Mouse (Mus musculus) midbrain, embryonic 14.5 days (tissue): ENCODE data around the gene Camk2n1. TPM values are rescaled to one million over a fixed set of nuclear protein-coding genes. Genes with fewer than 3 reads are reported as not detected.

Source experiments
- ATAC-seq: fragments of 200-750 bp; cut with Nextera tagmentation; 2 replicates; pipeline ENCODE4 v1.8.0; 2017; ENCODE audit warnings: moderate number of reproducible peaks, moderate library complexity; ENCODE audit not compliant: low FRiP score, low TSS enrichment
- DNase-seq: peaks from one replicate; pipeline ENCODE4 v3.0.0-alpha.2; 2015
- H3K27ac ChIP-seq: fragments of 300-500 bp; sonication (generic); replicated peaks from 2 replicates; pipeline ENCODE4 v1.5.1; 2014; ENCODE audit warnings: mild to moderate bottlenecking, low read depth, low read length, moderate library complexity
- H3K27me3 ChIP-seq: fragments of 300-500 bp; sonication (generic); 2 replicates; pipeline ENCODE4 v1.6.1; 2014; ENCODE audit warnings: low read length, control low read depth, mixed read lengths; ENCODE audit not compliant: control insufficient read depth, insufficient read depth
- H3K36me3 ChIP-seq: fragments of 300-500 bp; sonication (generic); 2 replicates; pipeline ENCODE4 v1.6.1; 2014; ENCODE audit warnings: low read length, control low read depth; ENCODE audit not compliant: control insufficient read depth, insufficient read depth
- H3K4me1 ChIP-seq: fragments of 300-500 bp; sonication (generic); 2 replicates; pipeline ENCODE4 v1.6.1; 2014; ENCODE audit warnings: mild to moderate bottlenecking, antibody characterized with exemption, low read length, control low read depth; ENCODE audit not compliant: control insufficient read depth, insufficient read depth
- H3K4me2 ChIP-seq: fragments of 300-500 bp; sonication (generic); 2 replicates; pipeline ENCODE4 v1.6.1; 2014; ENCODE audit warnings: mild to moderate bottlenecking, low read length, moderate library complexity
- H3K4me3 ChIP-seq: fragments of 300-500 bp; sonication (generic); replicated peaks from 2 replicates; pipeline ENCODE4 v1.5.1; 2014; ENCODE audit warnings: low read depth, low read length
- H3K9ac ChIP-seq: fragments of 300-500 bp; sonication (generic); replicated peaks from 2 replicates; pipeline ENCODE4 v1.6.1; 2014; ENCODE audit warnings: mild to moderate bottlenecking, low read length, moderate library complexity
- H3K9me3 ChIP-seq: fragments of 300-500 bp; sonication (generic); 2 replicates; pipeline ENCODE4 v1.6.1; 2016; ENCODE audit warnings: low read length, control low read depth, mixed read lengths; ENCODE audit not compliant: control insufficient read depth
- WGBS: fragments of 180-500 bp; shearing (Covaris S2); extraction: QIAGEN DNeasy Blood & Tissue Kit; methylation state at CpG from one replicate; pipeline ENCODE4 v1.1.7; 2014; 5-methylcytosine and 5-hydroxymethylcytosine counted together
- polyA plus RNA-seq: library from polyadenylated mRNA; unstranded; fragments of >200 nt; fragmentation: Nextera tagmentation; extraction: Ambion mirVana; gene quantifications from 2 replicates; pipeline ENCODE4 v1.2.1, GENCODE M21; 2014

The Camk2n1 gene
- polyA plus RNA-seq = 15.4 and 20.5 TPM in 2 replicates

DNA sequence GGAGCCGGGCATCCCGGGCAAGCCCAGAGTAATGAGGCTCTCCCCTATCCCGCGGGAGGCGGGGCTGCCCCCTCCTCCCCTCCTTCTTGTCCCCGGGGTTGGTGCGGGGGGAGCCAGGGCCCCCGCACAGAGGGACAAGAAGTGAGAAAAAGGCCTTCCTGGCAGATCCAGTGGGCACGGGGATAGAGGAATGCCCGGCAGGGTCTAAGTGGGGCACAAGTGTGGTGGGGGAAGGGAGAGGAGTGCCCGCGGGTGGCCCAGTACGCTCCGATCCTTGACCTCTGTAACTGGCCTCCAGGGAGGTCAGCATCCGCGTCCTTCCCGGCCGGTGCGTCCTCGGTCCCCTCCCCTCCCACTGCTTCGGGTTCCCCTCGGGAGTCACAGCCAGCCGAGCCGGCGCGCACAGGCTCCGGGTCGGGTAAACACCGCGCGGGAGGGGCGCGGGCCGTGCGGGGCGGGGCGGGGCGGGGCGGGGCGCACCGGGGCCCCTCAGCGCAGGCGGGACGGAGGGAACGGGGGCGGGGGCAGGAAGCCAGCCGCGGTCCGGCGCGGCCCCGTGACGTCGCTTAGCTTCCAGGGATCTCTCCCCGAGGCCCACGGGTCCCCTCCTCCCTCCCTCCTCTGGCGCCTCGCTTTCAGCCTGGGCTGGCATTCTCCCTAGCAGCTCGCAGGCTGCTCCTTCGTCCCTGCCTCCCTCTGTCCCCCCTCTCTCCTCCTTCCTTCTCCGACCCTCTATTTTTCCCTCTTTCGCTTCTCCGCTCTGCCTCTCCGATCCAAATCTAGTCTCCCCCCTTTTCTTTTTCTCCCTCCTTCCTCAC, at the start of gene Camk2n1:
Camk2n1 (plus strand) TSS at position 562 of the 818 bp plus-strand sequence.
- ATAC-seq (peak; percentile 76), DNase-seq (peak; percentile 89)
- Histone ChIP-seq H3K9me3 (no peaks in the 10 kb centered on the region), H3K36me3 (no peaks in the 10 kb centered on the region), H3K4me2 (peak within 1 kb of the TSS; percentile 81), H3K27ac (peak within 1 kb of the TSS; percentile 95), H3K4me1 (peaks cover 28% of the 10 kb centered on the region), H3K4me3 (peak within 1 kb of the TSS; percentile 93), H3K9ac (peak within 1 kb of the TSS; percentile 93), H3K27me3 (no peaks in the 10 kb centered on the region)
- WGBS = under 1% methylated on average over 59 of the region's 64 CpGs

DNA sequence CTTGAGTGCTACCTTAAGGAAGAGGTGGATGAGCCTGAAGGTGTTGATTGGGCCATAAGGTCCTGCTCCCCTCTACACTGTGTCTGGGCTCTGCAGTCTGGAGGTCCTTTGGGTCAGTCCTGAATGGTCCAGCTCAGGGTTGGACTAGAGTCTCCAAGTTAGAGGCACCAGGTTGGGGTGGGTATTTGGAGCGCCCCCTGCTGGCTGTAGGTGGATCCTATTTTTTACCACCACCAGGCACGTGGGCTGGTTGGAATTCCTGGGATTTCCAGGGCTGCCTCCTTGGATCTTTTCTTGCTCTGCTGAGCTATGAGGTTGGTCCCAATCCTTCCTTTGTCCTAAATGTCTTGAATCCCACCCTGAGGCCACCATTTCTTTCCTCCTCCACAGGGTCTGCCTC, 49.3 kb upstream of the Camk2n1 start:
- DNase-seq (no peak), ATAC-seq (no peak)
- Histone ChIP-seq H3K27ac (no peak overlapping the region), H3K9ac (no peak overlapping the region), H3K36me3 (no peaks in the 10 kb centered on the region), H3K4me3 (no peak overlapping the region), H3K4me1 (no peaks in the 10 kb centered on the region), H3K4me2 (no peak overlapping the region), H3K27me3 (no peaks in the 10 kb centered on the region), H3K9me3 (no peaks in the 10 kb centered on the region)
- WGBS = 0% methylated on average over 2 of the region's 2 CpGs

DNA sequence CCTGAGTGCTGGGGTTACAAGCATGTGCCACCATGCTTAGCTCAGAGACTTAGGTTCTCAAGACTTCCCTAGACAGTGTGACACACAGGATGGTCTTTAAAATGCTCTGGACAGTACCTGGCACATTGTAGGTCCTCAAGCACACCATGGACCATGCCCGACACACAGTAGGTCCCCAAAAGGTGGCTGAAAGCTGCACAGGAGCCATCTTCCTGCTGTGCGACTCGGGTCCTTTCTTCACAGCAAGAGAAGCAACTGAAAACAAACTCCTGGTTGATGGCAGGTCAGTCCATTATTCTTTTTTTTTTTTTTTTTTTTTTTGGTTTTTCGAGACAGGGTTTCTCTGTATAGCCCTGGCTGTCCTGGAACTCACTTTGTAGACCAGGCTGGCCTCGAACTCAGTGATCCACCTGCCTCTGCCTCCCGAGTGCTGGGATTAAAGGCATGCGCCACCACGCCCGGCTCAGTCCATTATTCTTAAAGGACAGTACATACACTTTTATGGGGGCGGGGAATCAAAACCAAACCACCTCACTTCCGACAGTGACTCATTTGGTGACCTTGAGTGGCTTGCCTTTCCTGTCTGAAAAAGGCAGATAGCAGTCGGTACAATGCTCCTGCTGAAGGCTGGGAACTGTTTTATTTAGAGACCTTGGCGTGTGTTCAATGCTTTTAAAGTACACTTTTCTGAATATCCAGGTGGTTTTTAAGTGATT, 46.5 kb upstream of the Camk2n1 start:
- Histone ChIP-seq H3K36me3 (no peaks in the 10 kb centered on the region), H3K4me1 (no peaks in the 10 kb centered on the region), H3K4me2 (no peak overlapping the region), H3K9me3 (no peaks in the 10 kb centered on the region), H3K9ac (no peak overlapping the region), H3K27ac (no peak overlapping the region), H3K27me3 (no peaks in the 10 kb centered on the region), H3K4me3 (no peak overlapping the region)
- DNase-seq (no peak), ATAC-seq (no peak)
- 83% methylated on average over 11 of the region's 13 CpGs for WGBS

DNA sequence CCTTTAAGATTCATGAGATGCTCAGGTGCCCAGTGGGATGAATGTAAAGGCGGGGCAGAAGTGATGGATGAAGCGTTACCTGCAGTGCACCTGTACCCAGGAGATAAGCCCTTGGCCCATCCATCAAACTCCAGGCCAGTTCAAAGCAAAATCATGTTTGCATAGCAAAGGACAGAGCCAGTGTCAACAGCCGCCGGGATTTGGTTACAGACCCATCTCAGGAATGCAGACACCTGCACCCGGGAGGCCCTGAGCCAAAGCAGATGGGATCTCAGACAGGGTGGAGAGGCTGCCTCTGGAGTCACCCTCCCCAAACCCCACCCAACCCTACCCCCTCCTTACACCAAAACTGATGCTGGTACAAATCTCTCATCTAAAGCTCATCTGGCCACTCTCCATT, 43.1 kb upstream of the Camk2n1 start:
- Histone ChIP-seq H3K4me3 (no peak overlapping the region), H3K4me2 (no peak overlapping the region), H3K9ac (no peak overlapping the region), H3K36me3 (no peaks in the 10 kb centered on the region), H3K4me1 (no peaks in the 10 kb centered on the region), H3K27ac (no peak overlapping the region), H3K9me3 (no peaks in the 10 kb centered on the region), H3K27me3 (no peaks in the 10 kb centered on the region)
- ATAC-seq (no peak), DNase-seq (no peak)
- WGBS = 18% methylated on average over 5 of the region's 5 CpGs

DNA sequence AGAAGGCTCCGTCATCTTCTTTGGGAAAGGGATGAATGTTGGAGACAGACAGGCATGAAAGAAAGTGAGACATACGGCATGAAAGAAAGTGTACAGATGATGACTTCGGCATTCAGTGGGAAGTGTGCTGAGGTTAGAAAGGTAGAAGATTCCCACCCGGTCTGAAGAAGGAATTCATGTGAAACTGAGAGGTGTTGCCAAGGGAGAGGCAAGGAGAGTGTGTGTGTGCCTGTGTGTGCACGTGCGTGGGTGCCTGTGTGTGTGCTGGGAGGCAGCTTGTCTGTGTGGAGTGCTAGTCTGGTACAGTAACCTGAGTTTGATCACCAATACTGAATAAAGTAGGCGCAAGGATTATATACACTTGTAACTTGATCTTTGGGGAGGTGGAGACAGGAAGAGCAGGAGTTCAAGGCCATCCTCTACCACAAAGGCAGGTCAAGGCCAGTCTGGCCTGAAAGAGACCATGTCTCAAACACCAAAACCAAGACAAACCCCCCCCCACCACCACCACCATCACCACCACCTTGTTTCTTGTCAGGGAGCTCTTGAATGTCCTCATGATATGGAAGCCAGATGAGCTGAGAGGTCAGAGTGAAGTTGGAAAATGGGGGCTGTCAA, 42.5 kb upstream of the Camk2n1 start:
- H3K27me3 ChIP-seq = no peaks in the 10 kb centered on the region
- DNase-seq (no peak), ATAC-seq (no peak)
- H3K9me3 ChIP-seq = no peaks in the 10 kb centered on the region
- H3K36me3 ChIP-seq = no peaks in the 10 kb centered on the region
- no peak overlapping the region for H3K4me2 ChIP-seq
- no peak overlapping the region for H3K4me3 ChIP-seq
- H3K27ac ChIP-seq = no peak overlapping the region
- 54% methylated on average over 7 of the region's 7 CpGs for WGBS
- no peaks in the 10 kb centered on the region for H3K4me1 ChIP-seq
- H3K9ac ChIP-seq = no peak overlapping the region

DNA sequence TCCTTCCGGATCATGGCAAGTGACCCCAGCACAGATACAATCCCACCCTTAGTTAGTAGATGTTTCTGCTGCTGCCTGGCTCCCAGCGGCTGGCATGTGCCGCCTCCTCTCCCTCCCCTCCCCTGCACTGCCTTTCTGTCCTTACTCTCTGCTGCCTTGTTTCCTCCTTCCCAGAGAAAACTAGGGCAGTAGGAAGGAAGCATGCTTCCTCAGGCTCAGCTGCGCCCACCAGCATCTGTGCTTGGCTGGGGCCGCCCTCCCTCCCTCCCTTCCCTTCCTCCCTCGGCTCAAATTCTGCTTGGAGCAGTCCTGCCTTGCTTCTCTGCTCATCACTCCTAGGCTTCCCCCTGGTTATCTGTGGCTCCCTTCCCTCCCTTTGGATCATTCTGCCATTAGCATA, 39.4 kb upstream of the Camk2n1 start:
- Histone ChIP-seq H3K9me3 (no peaks in the 10 kb centered on the region), H3K9ac (0 out of 2 replicates have a peak overlapping the region, but pooled peaks have one; percentile 16), H3K27ac (peak overlapping the region; percentile 64; the same call in 1 of the 2 replicates), H3K4me2 (peak overlapping the region; percentile 4; the same call in 1 of the 2 replicates), H3K27me3 (no peaks in the 10 kb centered on the region), H3K4me1 (peaks cover 8% of the 10 kb centered on the region; the same call in 1 of the 2 replicates), H3K4me3 (no peak overlapping the region), H3K36me3 (no peaks in the 10 kb centered on the region)
- WGBS = 21% methylated on average over 6 of the region's 6 CpGs
- DNase-seq (no peak), ATAC-seq (no peak)

DNA sequence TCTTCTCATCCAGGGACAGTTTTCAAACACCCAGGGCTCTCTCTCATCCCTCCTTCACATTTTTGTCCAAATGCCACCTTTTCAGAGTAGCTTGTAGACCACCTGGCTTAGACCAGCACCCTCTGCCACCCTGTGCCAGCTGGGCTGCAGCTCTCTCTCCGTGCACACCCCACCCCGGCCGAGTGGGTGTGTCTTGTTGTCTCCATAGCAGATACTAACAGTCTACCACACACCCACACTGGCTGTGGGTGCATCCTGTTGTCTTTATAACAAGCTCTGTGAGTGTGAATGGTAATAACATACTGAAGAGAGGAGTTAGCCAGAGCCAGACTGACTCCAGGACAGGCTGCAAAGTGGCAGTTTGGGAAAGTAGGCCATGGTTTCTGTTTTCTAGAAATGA, 38.1 kb upstream of the Camk2n1 start:
- WGBS = 73% methylated on average over 3 of the region's 3 CpGs
- ATAC-seq (no peak), DNase-seq (no peak)
- no peak overlapping the region for H3K27ac ChIP-seq
- H3K4me1 ChIP-seq = peaks cover 8% of the 10 kb centered on the region; the same call in 1 of the 2 replicates
- H3K4me3 ChIP-seq = no peak overlapping the region
- H3K36me3 ChIP-seq = no peaks in the 10 kb centered on the region
- H3K4me2 ChIP-seq = no peak overlapping the region
- no peaks in the 10 kb centered on the region for H3K9me3 ChIP-seq
- H3K9ac ChIP-seq = no peak overlapping the region
- no peaks in the 10 kb centered on the region for H3K27me3 ChIP-seq

DNA sequence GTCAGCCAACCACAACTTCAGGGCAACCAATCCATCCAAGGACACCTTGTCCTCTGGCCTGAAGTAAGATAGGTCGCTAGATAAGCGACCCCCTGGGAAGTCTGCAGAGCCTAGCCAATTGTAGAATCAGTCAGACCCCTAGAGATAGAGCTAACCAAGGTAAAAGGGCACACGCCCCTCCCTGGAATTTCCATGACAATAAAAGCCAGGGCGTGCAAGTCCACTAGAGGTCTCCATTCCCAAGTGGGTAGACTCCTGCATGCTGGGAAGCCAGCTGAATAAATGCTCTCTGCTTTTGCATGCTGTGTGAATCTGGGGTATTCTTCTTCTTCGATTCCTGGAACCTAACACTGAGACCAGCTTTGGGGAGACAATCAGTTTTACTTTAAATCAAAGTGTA, 37.7 kb upstream of the Camk2n1 start:
- Histone ChIP-seq H3K9ac (no peak overlapping the region), H3K27ac (no peak overlapping the region), H3K4me2 (no peak overlapping the region), H3K9me3 (no peaks in the 10 kb centered on the region), H3K36me3 (no peaks in the 10 kb centered on the region), H3K4me3 (no peak overlapping the region), H3K4me1 (peaks cover 8% of the 10 kb centered on the region; the same call in 1 of the 2 replicates), H3K27me3 (0 out of 2 replicates have a peak, but pooled peaks cover 2% of the 10 kb centered on the region)
- DNase-seq = no peak
- no peak for ATAC-seq
- WGBS = 54% methylated on average over 5 of the region's 5 CpGs
